Mouse (Mus musculus) limb, embryonic 15.5 days (tissue): Measurements from ENCODE around the gene E130218I03Rik. TPM values are rescaled to one million over a fixed set of nuclear protein-coding genes. Genes with fewer than 3 reads are reported as not detected.
"Not testable (repeated sequence)": the region's sequence is repeated elsewhere in the genome, so short reads cannot be mapped to it uniquely, and the experiment has no call there.

Experiments used
- ATAC-seq: fragments of 200-750 bp; cut with Nextera tagmentation; 2 replicates; pipeline ENCODE4 v1.8.0; 2017; ENCODE audit warnings: low read depth, moderate TSS enrichment; ENCODE audit not compliant: insufficient number of reproducible peaks, low FRiP score, low TSS enrichment
- H3K27ac ChIP-seq: fragments of 300-500 bp; sonication (generic); 2 replicates; pipeline ENCODE4 v1.5.1; 2015; ENCODE audit warnings: moderate library complexity, mild to moderate bottlenecking, inconsistent platforms
- H3K27me3 ChIP-seq: fragments of 300-500 bp; sonication (generic); 2 replicates; pipeline ENCODE4 v1.6.1; 2015; ENCODE audit warnings: inconsistent platforms
- H3K36me3 ChIP-seq: fragments of 300-500 bp; sonication (generic); 2 replicates; pipeline ENCODE4 v1.6.1; 2015; ENCODE audit warnings: inconsistent platforms
- H3K4me1 ChIP-seq: fragments of 300-500 bp; sonication (generic); 2 replicates; pipeline ENCODE4 v1.6.1; 2015; ENCODE audit warnings: inconsistent platforms
- H3K4me2 ChIP-seq: fragments of 300-500 bp; sonication (generic); 2 replicates; pipeline ENCODE4 v1.6.1; 2015; ENCODE audit warnings: mild to moderate bottlenecking, inconsistent platforms
- H3K4me3 ChIP-seq: fragments of 300-500 bp; sonication (generic); 2 replicates; pipeline ENCODE4 v1.5.1; 2015; ENCODE audit warnings: mild to moderate bottlenecking, inconsistent platforms
- H3K9ac ChIP-seq: fragments of 300-500 bp; sonication (generic); 2 replicates; pipeline ENCODE4 v1.6.1; 2015; ENCODE audit warnings: inconsistent platforms
- H3K9me3 ChIP-seq: fragments of 300-500 bp; sonication (generic); 2 replicates; pipeline ENCODE4 v1.6.1; 2016; ENCODE audit warnings: inconsistent platforms
- WGBS: fragments of 180-500 bp; shearing (Covaris S2); methylation state at CpG from one replicate; pipeline ENCODE4 v1.1.7; 2015; 5-methylcytosine and 5-hydroxymethylcytosine counted together
- polyA plus RNA-seq: library from polyadenylated mRNA; unstranded; fragments of >200 nt; fragmentation: Nextera tagmentation; extraction: Ambion mirVana; gene quantifications from 2 replicates; pipeline ENCODE4 v1.2.1, GENCODE M21; 2015

Gene E130218I03Rik
- polyA plus RNA-seq, 1 experiment from 2014 or later = 0.22 TPM

- no peak within 1 kb of the TSS for H3K27ac ChIP-seq
- peaks cover 65% of the 10 kb centered on the region for H3K4me1 ChIP-seq
- 3% methylated on average over 13 of the region's 13 CpGs for WGBS
- peak within 1 kb of the TSS; percentile 19 for H3K4me2 ChIP-seq
- no peak for ATAC-seq
- peaks cover 75% of the 10 kb centered on the region for H3K27me3 ChIP-seq
- peak within 1 kb of the TSS; percentile 52 for H3K4me3 ChIP-seq
- no peaks in the 10 kb centered on the region for H3K9me3 ChIP-seq
- H3K9ac ChIP-seq = no peak within 1 kb of the TSS
- H3K36me3 ChIP-seq = no peaks in the 10 kb centered on the region
Observed at GRCm38 (mm10) chr4:134253722-134254324, 10.4 kb downstream of the E130218I03Rik start, which contains the start of gene Grrp1. Gene Grrp1, minus strand, starts transcription at chr4:134254106.

DNA sequence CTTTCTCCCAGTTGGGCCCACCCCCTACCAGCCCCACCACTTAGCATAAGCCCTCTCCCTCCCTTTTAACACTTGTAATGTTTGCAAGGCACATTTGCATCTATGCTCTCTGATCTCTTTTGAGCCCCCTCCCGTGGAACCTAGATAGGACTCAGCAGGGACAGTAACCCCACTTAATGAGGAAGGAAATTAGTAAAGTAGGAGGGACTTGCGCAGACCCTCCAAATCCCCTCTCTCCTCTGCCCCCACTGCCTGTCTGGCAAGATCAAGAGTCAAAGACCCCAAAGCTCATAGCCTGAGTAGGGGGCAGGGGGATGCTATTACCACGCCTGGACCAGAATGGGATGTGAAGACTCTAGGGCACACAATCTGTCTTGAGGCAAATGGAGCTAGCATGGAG is 11.4 kb downstream of the E130218I03Rik start:
- H3K4me1 ChIP-seq = peaks cover 58% of the 10 kb centered on the region
- H3K27me3 ChIP-seq = peaks cover 66% of the 10 kb centered on the region
- H3K4me3 ChIP-seq = no peak overlapping the region
- H3K4me2 ChIP-seq = no peak overlapping the region
- H3K9me3 ChIP-seq = no peaks in the 10 kb centered on the region
- no peak for ATAC-seq
- no peak overlapping the region for H3K27ac ChIP-seq
- WGBS = 46% methylated on average over 3 of the region's 3 CpGs
- no peaks in the 10 kb centered on the region for H3K36me3 ChIP-seq
- H3K9ac ChIP-seq = no peak overlapping the region

- Histone ChIP-seq H3K9ac (no peak overlapping the region), H3K36me3 (no peaks in the 10 kb centered on the region), H3K27ac (0 out of 2 replicates have a peak overlapping the region, but pooled peaks have one; percentile 14), H3K27me3 (peaks cover 56% of the 10 kb centered on the region), H3K9me3 (no peaks in the 10 kb centered on the region), H3K4me1 (peaks cover 48% of the 10 kb centered on the region), H3K4me3 (no peak overlapping the region), H3K4me2 (no peak overlapping the region)
- 34% methylated on average over 4 of the region's 4 CpGs for WGBS
- no peak for ATAC-seq
Observed at GRCm38 (mm10) chr4:134255854-134256253, 12.4 kb downstream of the E130218I03Rik start.

DNA sequence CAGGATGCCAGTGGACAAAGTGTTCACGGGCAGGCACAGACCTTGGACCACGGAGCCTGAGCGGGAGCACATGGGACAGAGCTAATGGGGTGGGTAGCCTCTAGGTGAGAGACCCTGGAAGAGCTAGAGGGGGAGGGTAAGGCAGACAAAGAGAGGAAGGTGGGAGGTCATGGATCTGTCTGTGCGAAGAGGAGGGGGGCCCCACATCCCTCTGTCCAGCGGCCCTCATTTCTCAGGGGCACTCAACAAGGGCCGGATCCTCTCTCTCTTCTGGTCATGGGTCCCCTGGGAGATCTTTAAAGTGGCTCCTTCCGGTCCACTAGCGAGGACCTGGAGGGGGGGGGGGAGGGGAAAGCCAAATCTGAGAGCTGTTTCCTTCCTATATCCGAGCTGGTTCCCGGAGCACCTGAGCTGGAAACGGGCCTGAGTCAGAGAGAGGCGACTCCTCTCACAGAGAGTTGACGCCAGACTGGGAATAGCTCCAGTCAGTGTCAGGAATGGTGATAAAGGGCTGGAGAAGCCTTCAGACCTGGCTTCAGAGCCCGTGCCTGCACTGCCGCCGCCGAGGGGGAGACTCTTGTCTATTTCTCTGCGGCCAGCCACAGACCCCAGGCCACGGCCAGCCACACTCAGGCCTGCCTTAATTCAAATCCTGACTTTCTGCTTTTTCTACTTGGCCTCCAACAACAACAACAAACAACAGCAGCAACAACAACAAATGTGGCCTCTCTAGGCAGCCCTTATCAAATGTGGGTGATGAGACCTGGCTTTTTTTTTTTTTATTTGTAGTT is 13.1 kb downstream of the E130218I03Rik start:
- H3K27me3 ChIP-seq = peaks cover 49% of the 10 kb centered on the region
- no peak overlapping the region for H3K4me3 ChIP-seq
- 23% methylated on average over 18 of the region's 19 CpGs for WGBS
- H3K4me2 ChIP-seq = no peak overlapping the region
- H3K9ac ChIP-seq = no peak overlapping the region
- no peaks in the 10 kb centered on the region for H3K36me3 ChIP-seq
- ATAC-seq = 0 out of 2 replicates have a peak, but pooled peaks have one; percentile 1
- no peaks in the 10 kb centered on the region for H3K9me3 ChIP-seq
- peak overlapping the region; percentile 14; the same call in 1 of the 2 replicates for H3K27ac ChIP-seq
- H3K4me1 ChIP-seq = peaks cover 40% of the 10 kb centered on the region

GRCm38 (mm10) chr4:134257198-134258009 is 13.9 kb downstream of the E130218I03Rik start:
- no peak overlapping the region for H3K9ac ChIP-seq
- ATAC-seq = no peak
- 29% methylated on average over 11 of the region's 11 CpGs for WGBS
- H3K4me2 ChIP-seq = no peak overlapping the region
- H3K27ac ChIP-seq = no peak overlapping the region
- no peaks in the 10 kb centered on the region for H3K9me3 ChIP-seq
- H3K27me3 ChIP-seq = peaks cover 41% of the 10 kb centered on the region
- H3K4me3 ChIP-seq = no peak overlapping the region
- peaks cover 32% of the 10 kb centered on the region for H3K4me1 ChIP-seq
- H3K36me3 ChIP-seq = no peaks in the 10 kb centered on the region

GRCm38 (mm10) chr4:134258354-134258753 is 14.9 kb downstream of the E130218I03Rik start:
- no peaks in the 10 kb centered on the region for H3K9me3 ChIP-seq
- H3K27me3 ChIP-seq = peaks cover 31% of the 10 kb centered on the region
- no peak overlapping the region for H3K4me2 ChIP-seq
- no peaks in the 10 kb centered on the region for H3K36me3 ChIP-seq
- H3K4me3 ChIP-seq = no peak overlapping the region
- ATAC-seq = no peak
- H3K9ac ChIP-seq = no peak overlapping the region
- H3K27ac ChIP-seq = no peak overlapping the region
- 69% methylated on average over 11 of the region's 11 CpGs for WGBS
- peaks cover 28% of the 10 kb centered on the region for H3K4me1 ChIP-seq

- H3K27ac ChIP-seq = no peak overlapping the region
- no peaks in the 10 kb centered on the region for H3K9me3 ChIP-seq
- no peaks in the 10 kb centered on the region for H3K27me3 ChIP-seq
- no peaks in the 10 kb centered on the region for H3K4me1 ChIP-seq
- no peak for ATAC-seq
- no peak overlapping the region for H3K4me2 ChIP-seq
- no peak overlapping the region for H3K9ac ChIP-seq
- WGBS = 29% methylated on average over 6 of the region's 6 CpGs
- no peaks in the 10 kb centered on the region for H3K36me3 ChIP-seq
- no peak overlapping the region for H3K4me3 ChIP-seq
Observed at GRCm38 (mm10) chr4:134263191-134263590, 19.7 kb downstream of the E130218I03Rik start.

DNA sequence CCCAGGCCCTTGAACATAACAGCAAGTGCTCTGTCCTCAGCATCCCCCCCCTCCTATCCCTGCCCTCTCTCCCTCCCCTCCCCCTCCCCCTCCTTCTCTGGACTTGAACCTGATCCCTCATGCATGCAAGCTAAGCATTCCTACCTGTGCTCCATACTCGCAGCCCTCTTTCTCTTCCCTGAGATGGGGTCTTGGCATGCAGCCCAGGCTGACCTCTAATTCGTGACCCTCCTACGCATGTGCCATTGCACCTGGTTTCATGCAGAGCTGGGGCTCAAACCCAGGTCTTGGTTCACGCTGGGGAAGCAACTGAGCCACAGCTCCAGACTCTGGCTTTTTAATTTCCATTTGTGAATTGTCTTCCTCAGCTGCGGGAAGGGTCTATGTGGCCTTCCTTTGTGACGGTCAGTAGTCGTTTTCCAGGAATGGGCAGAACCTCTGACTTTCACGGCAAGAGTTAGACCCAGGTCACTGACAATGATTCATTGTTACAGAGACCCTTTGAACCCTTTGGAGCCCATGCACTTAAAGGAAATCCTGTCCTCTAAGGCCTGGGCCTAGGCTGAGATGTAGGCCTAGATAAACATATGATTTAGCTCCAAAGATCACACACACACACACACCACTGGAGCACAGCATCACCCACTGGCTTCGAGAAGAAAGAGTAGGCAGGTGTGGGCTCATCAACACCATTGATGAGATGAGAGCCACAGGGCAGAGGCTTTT is 22.6 kb downstream of the E130218I03Rik start:
- H3K27ac ChIP-seq = no peak overlapping the region
- no peak overlapping the region for H3K4me3 ChIP-seq
- H3K9ac ChIP-seq = no peak overlapping the region
- no peak for ATAC-seq
- H3K9me3 ChIP-seq = no peaks in the 10 kb centered on the region
- no peaks in the 10 kb centered on the region for H3K36me3 ChIP-seq
- 60% methylated on average over 9 of the region's 9 CpGs for WGBS
- H3K27me3 ChIP-seq = no peaks in the 10 kb centered on the region
- H3K4me1 ChIP-seq = no peaks in the 10 kb centered on the region
- no peak overlapping the region for H3K4me2 ChIP-seq

DNA sequence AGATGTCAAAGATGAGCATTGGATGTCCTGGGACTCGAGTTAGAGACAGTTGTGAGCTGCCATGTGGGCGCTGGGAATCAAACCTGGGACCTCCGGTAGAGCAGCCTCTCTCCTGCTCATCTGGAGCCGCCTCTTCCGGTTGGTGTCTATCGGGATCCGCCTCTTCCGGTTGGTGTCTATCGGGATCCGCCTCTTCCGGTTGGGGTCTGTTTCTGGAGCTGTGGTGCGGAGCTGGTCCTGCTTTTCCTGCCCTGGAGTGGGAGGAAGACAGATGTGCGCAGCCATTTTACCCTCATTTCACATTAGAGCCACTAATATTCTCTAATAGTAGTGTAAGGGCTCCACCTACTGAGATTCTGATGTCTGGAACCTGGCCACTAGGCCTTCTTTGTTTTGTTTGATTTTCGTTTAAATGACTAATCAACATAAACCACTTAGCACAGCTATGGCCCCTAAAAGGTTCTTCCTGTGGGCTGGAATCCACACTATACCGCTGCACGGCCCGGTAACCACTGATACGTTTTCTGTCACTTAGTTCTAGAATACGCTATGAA is 24.7 kb downstream of the E130218I03Rik start:
- H3K4me3 ChIP-seq = no peak overlapping the region
- H3K27ac ChIP-seq = no peak overlapping the region
- H3K4me2 ChIP-seq = no peak overlapping the region
- peaks cover 4% of the 10 kb centered on the region; the same call in 1 of the 2 replicates for H3K4me1 ChIP-seq
- H3K9me3 ChIP-seq = no peaks in the 10 kb centered on the region
- H3K36me3 ChIP-seq = no peaks in the 10 kb centered on the region
- WGBS = 81% methylated on average over 19 of the region's 19 CpGs
- H3K27me3 ChIP-seq = no peaks in the 10 kb centered on the region
- no peak overlapping the region for H3K9ac ChIP-seq
- ATAC-seq = no peak

- not testable (repeated sequence) for H3K36me3 ChIP-seq, H3K4me2 ChIP-seq, ATAC-seq, H3K4me1 ChIP-seq, H3K9me3 ChIP-seq, H3K27ac ChIP-seq, H3K9ac ChIP-seq, H3K4me3 ChIP-seq, H3K27me3 ChIP-seq
Observed at GRCm38 (mm10) chr4:134269622-134270021, 26.2 kb downstream of the E130218I03Rik start.

- peaks cover 4% of the 10 kb centered on the region; the same call in 1 of the 2 replicates for H3K4me1 ChIP-seq
Observed at GRCm38 (mm10) chr4:134271979-134272378, 28.5 kb downstream of the E130218I03Rik start.

More at GRCm38 (mm10) chr4:134271979-134272378, 28.5 kb downstream of the E130218I03Rik start:
- H3K27me3 ChIP-seq = no peaks in the 10 kb centered on the region
- WGBS = 85% methylated on average over 7 of the region's 7 CpGs
- H3K9ac ChIP-seq = no peak overlapping the region
- no peak for ATAC-seq
- no peaks in the 10 kb centered on the region for H3K9me3 ChIP-seq
- H3K27ac ChIP-seq = no peak overlapping the region
- peaks cover 5% of the 10 kb centered on the region for H3K36me3 ChIP-seq
- no peak overlapping the region for H3K4me2 ChIP-seq
- no peak overlapping the region for H3K4me3 ChIP-seq
